Mouse (Mus musculus) left cerebral cortex, adult 9 months (tissue): ENCODE results near the gene Mpi.

Source experiments
- DNase-seq, 2 experiments: peaks; one replicate each; pipeline ENCODE4 v3.0.0; 2022; ENCODE audit warnings: low spot score in 2 of 2

The Mpi gene

GRCm38 (mm10) chr9:57552139-57552887, at the start of gene Mpi:
TSS of gene Mpi (minus strand) at chr9:57552763.
- DNase-seq, result peak in 1 of 2 experiments; percentile 78

DNA sequence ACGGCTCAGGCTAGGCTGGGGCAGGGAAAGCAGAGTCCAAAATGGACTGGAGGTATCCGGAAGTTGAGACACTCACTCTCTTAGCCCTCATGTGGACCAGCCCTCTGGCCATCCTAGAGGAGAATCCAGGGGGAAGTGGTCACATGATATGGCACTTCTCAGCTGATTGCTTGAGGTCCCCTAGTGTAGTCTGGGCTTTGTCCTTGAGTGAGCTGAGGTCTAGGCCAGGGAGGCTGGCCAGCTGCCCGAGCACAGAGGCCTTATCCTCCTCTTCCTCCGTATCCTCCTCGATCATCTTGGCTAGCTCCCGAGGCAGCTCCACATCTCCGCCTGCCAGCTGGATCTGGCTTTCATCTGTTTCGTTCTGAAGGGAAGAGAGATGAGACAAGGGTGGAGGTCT, 49.5 kb upstream of the Mpi start:
- DNase-seq, result no peak

GRCm38 (mm10) chr9:57601353-57601706, 48.8 kb upstream of the Mpi start:
- peak in 1 of 2 experiments; percentile 73 for DNase-seq

GRCm38 (mm10) chr9:57600620-57601352, 48.2 kb upstream of the Mpi start:
- DNase-seq, result no peak

GRCm38 (mm10) chr9:57598851-57599563, 46.4 kb upstream of the Mpi start:
- no peak for DNase-seq

GRCm38 (mm10) chr9:57597929-57598382, 45.4 kb upstream of the Mpi start:
- DNase-seq, result no peak

- no peak for DNase-seq
Measured at GRCm38 (mm10) chr9:57597265-57597664, 44.7 kb upstream of the Mpi start.

DNA sequence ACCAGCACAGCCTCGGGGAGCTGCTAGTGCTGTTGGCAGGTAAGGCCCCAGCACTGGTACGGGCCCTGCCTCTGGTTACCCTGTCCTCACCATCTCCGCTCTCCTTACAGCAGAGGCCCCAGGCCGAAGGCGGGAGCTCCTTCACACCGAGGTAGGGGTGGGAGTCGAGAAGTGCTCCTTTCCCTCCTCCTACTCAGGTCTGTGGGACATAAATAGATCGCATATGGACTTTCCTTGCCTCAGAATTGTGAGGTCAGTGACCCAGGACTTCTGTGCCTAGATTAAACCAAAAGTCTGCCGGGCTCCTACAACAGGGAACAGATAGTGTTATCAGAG, 41.6 kb upstream of the Mpi start:
- no peak for DNase-seq

DNA sequence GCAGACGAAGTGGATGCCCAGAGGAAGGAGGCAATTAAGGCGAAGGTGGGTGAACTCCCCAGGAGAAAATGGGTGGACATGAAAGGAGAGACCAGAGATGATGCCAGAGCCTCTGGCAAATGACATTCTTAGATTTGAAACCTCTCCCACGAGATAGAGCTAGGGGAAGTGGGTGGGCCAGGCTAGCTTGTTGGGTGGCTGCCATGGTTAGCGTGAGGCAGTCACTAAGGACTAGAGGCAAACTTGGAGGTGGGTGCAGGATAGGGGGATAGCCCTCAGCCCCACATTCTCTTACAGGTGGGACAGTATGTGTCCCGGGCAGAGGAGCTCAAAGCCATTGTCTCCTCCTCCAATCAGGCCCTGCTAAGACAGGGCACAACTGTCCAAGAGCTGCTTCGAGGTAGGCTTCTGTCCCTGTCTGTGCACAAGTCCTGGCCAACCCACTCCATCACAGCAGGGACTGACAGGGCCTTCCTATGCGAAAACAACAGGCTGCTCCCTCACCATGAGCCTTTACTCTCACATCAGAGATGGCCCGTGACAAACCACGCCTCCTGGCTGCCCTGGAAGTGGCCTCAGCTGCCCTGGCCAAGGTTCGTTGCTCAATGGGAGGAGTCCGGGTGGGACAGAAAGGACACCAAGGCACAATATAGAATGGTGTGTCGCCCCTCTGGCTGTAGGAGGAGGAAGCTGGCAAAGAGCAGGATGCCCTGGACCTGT, 41.1 kb upstream of the Mpi start:
- no peak for DNase-seq

GRCm38 (mm10) chr9:57590726-57591125, 38.2 kb upstream of the Mpi start:
- DNase-seq, result peak in 1 of 2 experiments; percentile 51

- peak in 1 of 2 experiments; percentile 72 for DNase-seq
Measured at GRCm38 (mm10) chr9:57589224-57590126, 36.9 kb upstream of the Mpi start, which contains the start of gene Ulk3. TSS of gene Ulk3 (plus strand) at chr9:57589452.

DNA sequence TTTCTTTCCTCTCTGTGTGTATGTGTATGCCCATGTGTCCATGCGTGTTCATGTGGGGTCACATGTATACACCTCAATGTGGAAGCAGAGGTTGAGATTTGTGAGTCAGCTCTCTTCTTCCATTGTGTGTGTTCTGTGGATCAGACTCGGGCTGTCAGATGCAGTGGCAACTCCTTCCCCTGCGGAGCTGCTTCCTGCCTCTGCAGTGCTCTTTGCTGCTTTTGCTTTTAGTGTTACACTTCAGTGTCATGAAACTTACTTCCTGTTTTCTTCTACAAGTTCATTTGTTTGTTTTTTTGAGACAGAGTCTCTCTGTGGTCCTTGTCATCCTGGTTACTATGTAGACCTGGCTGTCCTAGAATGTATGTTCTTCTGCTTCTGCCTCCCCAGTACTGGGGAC, 32.4 kb upstream of the Mpi start:
- DNase-seq, result no peak

GRCm38 (mm10) chr9:57577144-57577849, 24.7 kb upstream of the Mpi start:
- DNase-seq, result no peak

GRCm38 (mm10) chr9:57575577-57575976, 23.0 kb upstream of the Mpi start:
- no peak for DNase-seq

DNA sequence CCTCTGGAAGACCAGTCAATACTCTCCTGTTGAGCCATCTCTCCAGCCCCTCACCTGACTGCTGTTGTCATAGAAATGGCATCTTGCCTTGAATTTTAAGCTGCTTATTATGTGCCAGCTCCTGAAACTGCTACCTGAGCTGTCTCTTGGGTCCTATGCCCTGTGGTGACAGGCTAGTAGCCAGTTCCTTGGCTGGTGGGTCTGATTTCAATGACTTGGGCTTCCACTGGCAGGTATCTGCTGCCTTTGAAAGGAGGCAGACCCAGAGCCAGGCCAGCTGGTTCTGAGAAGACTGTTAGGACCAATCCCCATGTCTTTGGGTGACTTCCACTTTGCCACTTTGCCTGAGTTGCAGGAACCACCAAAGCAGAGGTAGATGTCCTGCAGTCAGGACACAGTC, 21.8 kb upstream of the Mpi start:
- DNase-seq, result no peak

DNA sequence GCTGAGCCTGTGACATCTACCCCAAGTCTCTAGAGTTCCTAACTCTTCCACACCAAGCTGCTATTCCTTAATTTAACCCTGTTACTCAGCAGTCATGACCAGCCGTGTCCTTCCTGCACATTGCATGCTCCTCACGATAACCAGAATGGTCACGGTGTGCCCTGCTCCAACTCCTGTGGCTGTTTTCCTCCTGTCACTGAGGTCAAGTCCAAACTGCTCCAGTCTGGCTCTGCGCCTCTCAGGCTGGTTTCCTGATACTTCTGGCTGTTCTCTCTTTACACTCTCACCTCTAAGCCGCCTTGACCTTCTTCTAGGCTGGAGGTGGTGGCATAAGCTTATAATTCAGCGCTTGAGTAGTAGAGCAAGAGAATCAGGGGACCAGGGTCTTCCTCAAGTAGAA, 15.9 kb upstream of the Mpi start:
- no peak for DNase-seq

- DNase-seq, result no peak
Measured at GRCm38 (mm10) chr9:57566846-57567245, 14.3 kb upstream of the Mpi start.

GRCm38 (mm10) chr9:57565741-57566221, 13.2 kb upstream of the Mpi start:
- peak in 1 of 2 experiments; percentile 65 for DNase-seq

GRCm38 (mm10) chr9:57564609-57565008, 12.0 kb upstream of the Mpi start:
- DNase-seq, result no peak

DNA sequence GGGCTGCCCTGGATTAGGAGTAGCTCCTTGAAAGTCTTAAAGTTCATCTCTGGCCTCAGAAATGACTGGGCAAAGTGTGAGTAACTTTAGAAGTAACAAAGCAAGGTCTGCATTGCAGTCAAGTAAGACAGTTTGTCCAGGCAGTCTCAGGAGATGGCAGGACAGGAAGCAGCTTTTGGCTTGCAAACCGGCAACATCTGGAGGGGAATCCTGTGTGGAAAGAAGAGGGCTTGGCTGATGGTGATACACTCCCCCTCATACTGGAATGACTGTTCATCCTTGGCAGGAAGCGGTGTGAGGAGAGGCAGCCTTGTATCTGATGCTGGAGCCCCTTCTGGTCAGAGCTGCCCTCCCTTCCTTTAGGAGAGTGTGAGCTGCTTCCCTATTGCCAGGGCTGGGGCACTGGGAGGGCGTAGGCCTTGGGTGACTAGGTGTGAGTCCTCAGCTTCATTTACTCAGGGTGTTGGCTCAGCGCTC, 10.4 kb upstream of the Mpi start:
- DNase-seq, result peak in 1 of 2 experiments; percentile 54
